Mouse (Mus musculus) hindbrain, embryonic 15.5 days (tissue): ENCODE data around the gene Hey2. TPM values are rescaled to one million over a fixed set of nuclear protein-coding genes. Genes with fewer than 3 reads are reported as not detected.

Source experiments
- ATAC-seq: fragments of 200-750 bp; cut with Nextera tagmentation; 2 replicates; pipeline ENCODE4 v1.8.0; 2017; ENCODE audit warnings: low read depth, moderate number of reproducible peaks, moderate TSS enrichment; ENCODE audit not compliant: low FRiP score
- H3K27ac ChIP-seq: fragments of 300-500 bp; sonication (generic); replicated peaks from 2 replicates; pipeline ENCODE4 v1.5.1; 2015; ENCODE audit warnings: mild to moderate bottlenecking, inconsistent platforms
- H3K27me3 ChIP-seq: fragments of 300-500 bp; sonication (generic); 2 replicates; pipeline ENCODE4 v1.6.1; 2015; ENCODE audit warnings: control low read depth, inconsistent platforms
- H3K36me3 ChIP-seq: fragments of 300-500 bp; sonication (generic); 2 replicates; pipeline ENCODE4 v1.6.1; 2015; ENCODE audit warnings: control low read depth, inconsistent platforms
- H3K4me1 ChIP-seq: fragments of 300-500 bp; sonication (generic); replicated peaks from 2 replicates; pipeline ENCODE4 v1.6.1; 2015; ENCODE audit warnings: control low read depth, inconsistent platforms
- H3K4me2 ChIP-seq: fragments of 300-500 bp; sonication (generic); 2 replicates; pipeline ENCODE4 v1.6.1; 2015; ENCODE audit warnings: moderate library complexity, mild to moderate bottlenecking, inconsistent platforms
- H3K4me3 ChIP-seq: fragments of 300-500 bp; sonication (generic); 2 replicates; pipeline ENCODE4 v1.5.1; 2015; ENCODE audit warnings: mild to moderate bottlenecking, inconsistent platforms
- H3K9ac ChIP-seq: fragments of 300-500 bp; sonication (generic); 2 replicates; pipeline ENCODE4 v1.6.1; 2015; ENCODE audit warnings: inconsistent platforms
- H3K9me3 ChIP-seq: fragments of 300-500 bp; sonication (generic); 2 replicates; pipeline ENCODE4 v1.6.1; 2016; ENCODE audit warnings: control low read depth, inconsistent platforms
- WGBS: fragments of 180-500 bp; shearing (Covaris S2); methylation state at CpG from one replicate; pipeline ENCODE4 v1.1.7; 2015; 5-methylcytosine and 5-hydroxymethylcytosine counted together
- polyA plus RNA-seq: library from polyadenylated mRNA; unstranded; fragments of >200 nt; fragmentation: Nextera tagmentation; extraction: Ambion mirVana; gene quantifications from 2 replicates; pipeline ENCODE4 v1.2.1, GENCODE M21; 2015

Hey2 gene
- polyA plus RNA-seq, result 5.6 and 6.6 TPM in 2 replicates

DNA sequence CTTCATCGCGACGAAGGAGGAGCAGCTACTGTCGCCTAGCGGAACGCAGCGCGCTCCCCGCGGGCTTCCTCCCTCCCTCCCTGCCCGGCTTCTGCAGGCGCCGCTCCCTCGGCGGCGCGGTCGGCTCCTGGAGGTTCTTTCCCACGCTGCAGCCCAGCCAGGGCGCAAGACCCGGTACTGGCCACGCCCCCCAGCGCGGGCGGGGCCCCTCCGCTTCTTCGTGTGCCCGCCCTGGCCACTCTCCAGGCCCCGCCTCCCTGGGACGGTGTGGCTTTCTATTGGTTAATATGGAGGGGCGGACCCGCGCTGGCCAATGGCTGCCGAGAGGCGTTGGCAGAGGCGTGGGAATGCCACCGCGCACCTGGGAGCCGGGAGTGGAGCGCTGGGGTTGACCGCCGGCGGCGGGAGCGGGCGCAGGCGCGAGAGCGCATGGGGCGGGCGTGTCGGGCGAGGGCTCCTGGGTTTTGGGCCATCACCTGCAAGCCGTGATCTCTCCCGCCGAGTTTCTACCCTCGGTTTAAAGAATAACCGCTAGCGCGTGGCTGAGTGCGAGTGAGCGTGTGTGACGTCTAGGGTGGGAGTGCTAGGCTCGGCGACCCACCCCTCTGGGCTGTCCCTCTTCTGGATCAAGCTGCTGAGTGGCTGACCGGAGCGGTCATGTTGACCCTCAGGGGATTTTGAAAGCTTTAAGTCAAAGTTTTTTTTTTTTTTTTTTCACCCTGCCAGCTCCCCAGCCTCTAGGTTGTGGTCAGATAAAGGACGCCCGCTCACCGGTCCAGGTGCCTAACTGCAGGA, at the start of gene Hey2:
Gene Hey2 (minus strand): TSS at position 159 of the 795 bp plus-strand sequence.
- peak within 1 kb of the TSS; percentile 48 for H3K9ac ChIP-seq
- WGBS, result under 1% methylated on average over 68 of the region's 70 CpGs
- peak within 1 kb of the TSS; percentile 70 for H3K4me3 ChIP-seq
- H3K4me2 ChIP-seq, result peak within 1 kb of the TSS; percentile 78
- H3K27ac ChIP-seq, result peak within 1 kb of the TSS; percentile 52
- H3K36me3 ChIP-seq, result no peaks in the 10 kb centered on the region
- peak; percentile 100 for ATAC-seq
- H3K4me1 ChIP-seq, result peaks cover 24% of the 10 kb centered on the region
- peaks cover 40% of the 10 kb centered on the region for H3K27me3 ChIP-seq
- H3K9me3 ChIP-seq, result no peaks in the 10 kb centered on the region

- Histone ChIP-seq H3K4me2 (no peak overlapping the region), H3K27ac (no peak overlapping the region), H3K36me3 (no peaks in the 10 kb centered on the region), H3K27me3 (no peaks in the 10 kb centered on the region), H3K4me1 (no peaks in the 10 kb centered on the region), H3K9ac (no peak overlapping the region), H3K9me3 (no peaks in the 10 kb centered on the region), H3K4me3 (no peak overlapping the region)
- 26% methylated on average over 4 of the region's 4 CpGs for WGBS
- peak; percentile 66; the same call in 1 of the 2 replicates for ATAC-seq
Measured at GRCm38 (mm10) chr10:30883085-30883760, 40.6 kb upstream of the Hey2 start.

- no peak overlapping the region for H3K4me3 ChIP-seq
- H3K4me2 ChIP-seq, result no peak overlapping the region
- 94% methylated on average over 10 of the region's 10 CpGs for WGBS
- no peak for ATAC-seq
- no peak overlapping the region for H3K27ac ChIP-seq
- H3K9ac ChIP-seq, result no peak overlapping the region
- H3K27me3 ChIP-seq, result no peaks in the 10 kb centered on the region
- H3K36me3 ChIP-seq, result no peaks in the 10 kb centered on the region
- no peaks in the 10 kb centered on the region for H3K9me3 ChIP-seq
- H3K4me1 ChIP-seq, result no peaks in the 10 kb centered on the region
Measured at GRCm38 (mm10) chr10:30881109-30881508, 38.5 kb upstream of the Hey2 start.

GRCm38 (mm10) chr10:30845101-30845825, 2.7 kb upstream of the Hey2 start:
- Histone ChIP-seq H3K4me1 (peaks cover 24% of the 10 kb centered on the region), H3K9ac (no peak overlapping the region), H3K36me3 (no peaks in the 10 kb centered on the region), H3K4me2 (no peak overlapping the region), H3K27me3 (peaks cover 40% of the 10 kb centered on the region), H3K4me3 (no peak overlapping the region), H3K27ac (no peak overlapping the region), H3K9me3 (no peaks in the 10 kb centered on the region)
- no peak for ATAC-seq
- WGBS, result 15% methylated on average over 13 of the region's 13 CpGs

- peak overlapping the region; percentile 31; the same call in 1 of the 2 replicates for H3K9ac ChIP-seq
- peak overlapping the region; percentile 44 for H3K27ac ChIP-seq
- peaks cover 24% of the 10 kb centered on the region for H3K4me1 ChIP-seq
- ATAC-seq, result no peak
- H3K36me3 ChIP-seq, result no peaks in the 10 kb centered on the region
- H3K27me3 ChIP-seq, result peaks cover 40% of the 10 kb centered on the region
- no peaks in the 10 kb centered on the region for H3K9me3 ChIP-seq
- 3% methylated on average over 30 of the region's 30 CpGs for WGBS
- peak overlapping the region; percentile 70 for H3K4me3 ChIP-seq
- H3K4me2 ChIP-seq, result peak overlapping the region; percentile 78
Measured at GRCm38 (mm10) chr10:30844191-30845010, 1.8 kb upstream of the Hey2 start.

- peaks cover 24% of the 10 kb centered on the region for H3K4me1 ChIP-seq
- peak overlapping the region; percentile 31; the same call in 1 of the 2 replicates for H3K9ac ChIP-seq
- peak overlapping the region; percentile 70 for H3K4me3 ChIP-seq
- H3K36me3 ChIP-seq, result no peaks in the 10 kb centered on the region
- no peaks in the 10 kb centered on the region for H3K9me3 ChIP-seq
- 0 out of 2 replicates have a peak, but pooled peaks have one; percentile 0 for ATAC-seq
- peaks cover 40% of the 10 kb centered on the region for H3K27me3 ChIP-seq
- WGBS, result under 1% methylated on average over 21 of the region's 21 CpGs
- peak overlapping the region; percentile 44; the same call in 1 of the 2 replicates for H3K27ac ChIP-seq
- H3K4me2 ChIP-seq, result peak overlapping the region; percentile 78
Measured at GRCm38 (mm10) chr10:30843438-30844190, 1.0 kb upstream of the Hey2 start.

DNA sequence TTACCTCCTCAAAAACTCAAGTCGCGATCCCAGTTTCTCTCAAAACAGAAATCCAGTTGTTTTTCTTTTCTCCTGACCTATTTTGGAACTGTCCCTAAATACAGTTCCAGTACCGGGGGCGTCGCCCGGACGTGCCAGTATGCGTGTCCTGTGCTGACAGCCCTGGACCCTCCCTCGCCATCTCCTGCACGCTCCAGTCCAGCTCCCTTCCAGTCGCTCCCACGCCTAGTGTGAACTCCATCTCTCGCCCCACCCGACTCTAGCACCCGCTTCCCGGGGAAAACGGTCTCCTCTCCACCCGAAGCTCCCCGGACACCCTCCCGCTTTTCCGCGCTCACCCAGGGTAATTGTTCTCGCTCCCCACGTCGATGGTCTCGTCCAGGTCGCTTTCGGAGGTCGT, 373 bp downstream of the Hey2 start:
- Histone ChIP-seq H3K36me3 (no peaks in the 10 kb centered on the region), H3K4me2 (peak overlapping the region; percentile 78), H3K27ac (peak overlapping the region; percentile 52), H3K9me3 (no peaks in the 10 kb centered on the region), H3K4me1 (peaks cover 24% of the 10 kb centered on the region), H3K4me3 (peak overlapping the region; percentile 70), H3K27me3 (peaks cover 40% of the 10 kb centered on the region), H3K9ac (peak overlapping the region; percentile 48)
- under 1% methylated on average over 29 of the region's 29 CpGs for WGBS
- peak; percentile 71 for ATAC-seq

DNA sequence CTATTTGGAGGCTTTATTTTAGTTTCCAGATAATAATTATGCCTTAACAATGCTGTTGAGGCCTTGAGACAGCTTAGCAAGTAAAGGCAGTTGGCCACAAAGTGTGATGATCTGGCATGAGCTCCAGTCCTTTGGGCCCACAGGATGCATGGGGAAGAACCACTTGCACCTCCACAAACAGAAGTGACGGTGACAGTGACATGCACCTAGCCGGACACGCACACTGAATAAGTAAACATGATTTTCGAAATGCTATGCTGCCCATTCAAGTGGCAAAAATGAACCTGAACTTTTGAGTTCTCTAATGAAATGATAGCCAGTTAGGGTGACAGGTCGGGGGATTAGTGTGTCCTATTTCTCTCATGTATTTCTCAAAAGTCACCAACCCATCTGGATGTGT, 1.8 kb downstream of the Hey2 start:
- no peak for ATAC-seq
- Histone ChIP-seq H3K27ac (no peak overlapping the region), H3K4me1 (peaks cover 24% of the 10 kb centered on the region), H3K4me3 (peak overlapping the region; percentile 70), H3K9ac (no peak overlapping the region), H3K27me3 (peaks cover 27% of the 10 kb centered on the region), H3K36me3 (no peaks in the 10 kb centered on the region), H3K4me2 (peak overlapping the region; percentile 78; the same call in 1 of the 2 replicates), H3K9me3 (no peaks in the 10 kb centered on the region)
- WGBS, result 82% methylated on average over 5 of the region's 5 CpGs

GRCm38 (mm10) chr10:30838188-30838587, 4.4 kb downstream of the Hey2 start:
- H3K27me3 ChIP-seq, result peaks cover 8% of the 10 kb centered on the region
- ATAC-seq, result no peak

DNA sequence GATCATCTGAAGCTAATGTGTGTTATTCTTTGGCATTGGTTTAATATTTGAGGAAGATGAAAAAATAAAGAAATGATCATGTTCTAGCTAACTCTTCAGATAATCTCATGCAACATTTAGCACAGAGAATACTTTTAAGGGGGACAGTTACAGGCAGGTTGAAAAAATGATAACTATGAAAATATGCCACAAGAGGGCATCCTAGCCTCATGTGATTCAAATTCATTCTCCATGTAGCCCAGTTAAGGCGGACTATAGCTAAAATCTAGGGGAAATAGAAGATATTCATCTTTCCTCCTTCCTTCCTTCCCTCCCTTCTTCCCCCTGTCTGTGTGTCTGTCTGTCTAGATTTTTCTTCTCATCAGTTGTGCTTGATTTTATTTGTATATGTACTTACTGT, 17.6 kb downstream of the Hey2 start:
- no peaks in the 10 kb centered on the region for H3K9me3 ChIP-seq
- no peaks in the 10 kb centered on the region for H3K27me3 ChIP-seq
- H3K36me3 ChIP-seq, result no peaks in the 10 kb centered on the region
- H3K27ac ChIP-seq, result no peak overlapping the region
- 7% methylated on average over 1 of the region's 1 CpGs for WGBS
- H3K9ac ChIP-seq, result no peak overlapping the region
- peak; percentile 83 for ATAC-seq
- H3K4me2 ChIP-seq, result no peak overlapping the region
- no peaks in the 10 kb centered on the region for H3K4me1 ChIP-seq
- H3K4me3 ChIP-seq, result no peak overlapping the region

More at GRCm38 (mm10) chr10:30838188-30838587, 4.4 kb downstream of the Hey2 start:
- 8% methylated on average over 1 of the region's 1 CpGs for WGBS
- Histone ChIP-seq H3K4me3 (no peak overlapping the region), H3K4me1 (peaks cover 8% of the 10 kb centered on the region), H3K36me3 (no peaks in the 10 kb centered on the region), H3K9ac (no peak overlapping the region), H3K4me2 (no peak overlapping the region), H3K27ac (no peak overlapping the region), H3K9me3 (no peaks in the 10 kb centered on the region)
